Mouse (Mus musculus) G1E (cell line): ENCODE data around the gene Sorcs2. TPM values are rescaled to one million over a fixed set of nuclear protein-coding genes. Genes with fewer than 3 reads are reported as not detected.

ENCODE experiments used
- ATAC-seq: 2 replicates; pipeline ENCODE4 v1.8.0; 2016; ENCODE audit warnings: mild to moderate bottlenecking; ENCODE audit not compliant: insufficient number of reproducible peaks, poor library complexity, low FRiP score, severe bottlenecking; ENCODE audit errors: extremely low read depth
- DNase-seq: peaks from one replicate; pipeline ENCODE4 v3.0.0; 2012; ENCODE audit warnings: low spot score
- H3K27me3 ChIP-seq: 2 replicates; pipeline ENCODE4 v1.6.1; 2012; ENCODE audit warnings: mild to moderate bottlenecking, low read length, inconsistent platforms; ENCODE audit not compliant: insufficient read depth
- H3K36me3 ChIP-seq: replicated peaks from 2 replicates; pipeline ENCODE3; 2012; ENCODE audit warnings: mild to moderate bottlenecking, inconsistent platforms
- H3K4me1 ChIP-seq: 2 replicates; pipeline ENCODE4 v1.6.1; 2012; ENCODE audit warnings: low read depth, low read length, inconsistent platforms, mixed read lengths; ENCODE audit not compliant: insufficient read depth
- H3K4me3 ChIP-seq: 2 replicates; pipeline ENCODE4 v1.5.1; 2012; ENCODE audit warnings: low read depth, mild to moderate bottlenecking, inconsistent platforms, low read length, moderate library complexity, mixed read lengths
- H3K9me3 ChIP-seq: replicated peaks from 2 replicates; pipeline ENCODE4 v1.6.1; 2012; ENCODE audit warnings: inconsistent platforms
- CTCF ChIP-seq: IDR thresholded peaks from 2 replicates; pipeline ENCODE4 v1.5.1; 2012; ENCODE audit warnings: low read depth, low read length, inconsistent platforms, mixed read lengths
- GATA1 ChIP-seq: IDR thresholded peaks from 2 replicates; pipeline ENCODE4 v1.6.1; 2012; ENCODE audit warnings: borderline replicate concordance, low read length, inconsistent platforms, mixed read lengths
- GATA2 ChIP-seq: IDR thresholded peaks from 2 replicates; pipeline ENCODE4 v1.6.1; 2012; ENCODE audit warnings: low read depth, low read length, inconsistent platforms, borderline replicate concordance
- POLR2AphosphoS5 ChIP-seq: IDR thresholded peaks from 2 replicates; pipeline ENCODE4 v1.6.1; 2012; ENCODE audit warnings: low read depth, low read length, inconsistent platforms; ENCODE audit not compliant: insufficient replicate concordance
- TAL1 ChIP-seq: conservative IDR thresholded peaks from 2 replicates; pipeline ENCODE4 v1.6.1; 2012; ENCODE audit warnings: low read depth, low read length, inconsistent platforms, mixed read lengths
- polyA plus RNA-seq: library from polyadenylated mRNA; stranded (reverse); fragments of >175 nt; gene quantifications from 2 replicates; pipeline ENCODE4 v1.2.3, GENCODE M21; 2012
- total RNA-seq, 2 experiments: library from RNA; stranded (forward) in 1 of 2; stranded (reverse) in 1 of 2; fragments of 200-1000 nt in 1 of 2; fragments of >200 nt in 1 of 2; fragmentation: Nextera tagmentation in 1 of 2; gene quantifications; 2 replicates each; pipeline ENCODE4 v1.2.3; 2014 to 2017

The Sorcs2 gene
- total and polyA plus RNA-seq, 3 experiments, result 0.04 to 0.22 TPM; not detected in 1

DNA sequence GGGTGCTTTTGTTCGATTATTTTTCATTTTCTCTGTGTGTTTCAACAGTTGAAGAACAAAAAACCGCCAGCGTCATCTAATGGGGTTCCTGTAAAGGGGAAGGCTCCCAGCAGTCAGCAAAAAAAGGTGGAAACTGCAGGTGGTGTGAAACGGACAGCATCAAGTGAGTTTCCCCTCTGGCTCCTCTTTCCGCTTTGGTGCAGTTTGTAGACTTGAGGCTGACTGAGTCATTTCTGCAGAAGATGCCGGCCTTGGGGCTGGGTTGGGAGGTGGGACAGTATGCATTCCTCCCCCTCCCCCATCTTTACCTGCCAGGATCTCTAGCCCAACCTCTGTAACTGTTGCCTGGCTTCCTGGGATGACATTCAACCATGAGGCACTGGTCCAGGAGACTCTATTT, 408.4 kb downstream of the Sorcs2 start:
- TF ChIP-seq CTCF (no peak), GATA1 (no peak), POLR2AphosphoS5 (no peak), GATA2 (no peak), TAL1 (no peak)
- ATAC-seq (no peak), DNase-seq (no peak)

GRCm38 (mm10) chr5:35988085-35988484, 409.9 kb downstream of the Sorcs2 start:
- H3K36me3 ChIP-seq, result no peaks in the 10 kb centered on the region
- ATAC-seq (no peak), DNase-seq (no peak)
- H3K9me3 ChIP-seq, result no peaks in the 10 kb centered on the region
- H3K4me3 ChIP-seq, result no peak overlapping the region
- no peak for TF ChIP-seq TAL1
- no peak for TF ChIP-seq CTCF
- TF ChIP-seq POLR2AphosphoS5, result no peak
- TF ChIP-seq GATA2, result no peak
- TF ChIP-seq GATA1, result no peak
- H3K4me1 ChIP-seq, result no peaks in the 10 kb centered on the region
- H3K27me3 ChIP-seq, result peaks cover 5% of the 10 kb centered on the region; the same call in 1 of the 2 replicates

More for the DNA sequence above, 408.4 kb downstream of the Sorcs2 start:
- Histone ChIP-seq H3K27me3 (peaks cover 7% of the 10 kb centered on the region; the same call in 1 of the 2 replicates), H3K36me3 (no peaks in the 10 kb centered on the region), H3K4me3 (no peak overlapping the region), H3K9me3 (no peaks in the 10 kb centered on the region), H3K4me1 (no peaks in the 10 kb centered on the region)

GRCm38 (mm10) chr5:35985611-35986010, 412.3 kb downstream of the Sorcs2 start:
- Histone ChIP-seq H3K4me3 (no peak overlapping the region), H3K9me3 (no peaks in the 10 kb centered on the region), H3K27me3 (peaks cover 5% of the 10 kb centered on the region; the same call in 1 of the 2 replicates), H3K4me1 (no peaks in the 10 kb centered on the region), H3K36me3 (no peaks in the 10 kb centered on the region)
- TF ChIP-seq CTCF (no peak), GATA2 (no peak), POLR2AphosphoS5 (no peak), TAL1 (no peak)
- no peak for ATAC-seq
- DNase-seq, result no peak

GRCm38 (mm10) chr5:35981976-35982375, 416.0 kb downstream of the Sorcs2 start:
- Histone ChIP-seq H3K27me3 (no peaks in the 10 kb centered on the region), H3K4me3 (no peak overlapping the region), H3K9me3 (no peaks in the 10 kb centered on the region), H3K36me3 (no peaks in the 10 kb centered on the region), H3K4me1 (no peaks in the 10 kb centered on the region)
- ATAC-seq, result no peak
- TF ChIP-seq TAL1, result no peak
- peak; percentile 49 for TF ChIP-seq CTCF
- DNase-seq, result peak; percentile 21

DNA sequence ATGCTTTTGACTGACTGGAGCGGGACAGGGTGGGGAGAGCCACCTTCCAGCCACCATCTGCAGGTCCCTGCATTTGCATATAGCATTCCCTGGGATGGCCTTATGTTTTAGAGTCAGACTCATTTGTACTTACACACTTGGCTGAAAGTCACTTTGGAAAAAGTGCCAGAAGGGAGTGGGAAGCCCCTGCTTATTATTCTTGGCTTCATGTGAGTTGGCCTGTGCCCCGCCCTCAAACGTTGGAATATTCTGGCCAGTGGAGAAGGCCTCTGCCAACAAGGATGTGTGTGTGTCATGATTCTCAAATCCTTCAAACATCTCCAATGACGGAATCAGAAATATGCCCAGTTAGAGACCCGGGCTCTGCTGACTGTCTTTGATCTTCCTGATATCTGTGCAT, 416.6 kb downstream of the Sorcs2 start:
- H3K4me3 ChIP-seq, result no peak overlapping the region
- no peak for DNase-seq
- no peaks in the 10 kb centered on the region for H3K27me3 ChIP-seq
- no peak for ATAC-seq
- H3K9me3 ChIP-seq, result no peaks in the 10 kb centered on the region
- no peaks in the 10 kb centered on the region for H3K4me1 ChIP-seq
- no peak for TF ChIP-seq CTCF
- no peak for TF ChIP-seq GATA1
- TF ChIP-seq GATA2, result no peak
- TF ChIP-seq POLR2AphosphoS5, result no peak
- TF ChIP-seq TAL1, result no peak
- H3K36me3 ChIP-seq, result no peaks in the 10 kb centered on the region

GRCm38 (mm10) chr5:35980542-35980941, 417.4 kb downstream of the Sorcs2 start:
- no peaks in the 10 kb centered on the region for H3K4me1 ChIP-seq
- H3K36me3 ChIP-seq, result no peaks in the 10 kb centered on the region
- DNase-seq, result no peak
- no peaks in the 10 kb centered on the region for H3K9me3 ChIP-seq
- H3K27me3 ChIP-seq, result no peaks in the 10 kb centered on the region
- no peak overlapping the region for H3K4me3 ChIP-seq
- TF ChIP-seq CTCF, result no peak
- no peak for TF ChIP-seq TAL1
- no peak for TF ChIP-seq POLR2AphosphoS5
- no peak for TF ChIP-seq GATA1
- TF ChIP-seq GATA2, result no peak
- ATAC-seq, result no peak

GRCm38 (mm10) chr5:35975681-35976080, 422.3 kb downstream of the Sorcs2 start:
- no peak for ATAC-seq
- DNase-seq, result peak; percentile 21
- TF ChIP-seq POLR2AphosphoS5 (no peak), CTCF (peak; percentile 49; the same call in 1 of the 2 replicates), TAL1 (no peak), GATA1 (no peak), GATA2 (no peak)
- Histone ChIP-seq H3K9me3 (no peaks in the 10 kb centered on the region), H3K4me3 (no peak overlapping the region), H3K36me3 (no peaks in the 10 kb centered on the region), H3K27me3 (peaks cover 5% of the 10 kb centered on the region; the same call in 1 of the 2 replicates), H3K4me1 (no peaks in the 10 kb centered on the region)
